Mouse (Mus musculus): ENCODE results near the gene Rab38.

GRCm38 (mm10) chr7:88445320-88445903, 15.3 kb downstream of the Rab38 start:
- TF ChIP-seq POLR2A (IDR thresholded peaks at IDR 0.05; ENCODE audit: control insufficient read depth, extremely low read depth, insufficient read depth, low read length, poor library complexity) (no peak), CTCF (IDR thresholded peaks at IDR 0.05; ENCODE audit: borderline replicate concordance, control insufficient read depth, extremely low read depth, insufficient read depth, low read length, poor library complexity) (no peak)
